Mouse (Mus musculus): ENCODE results near the gene Csnk1d. TPM values are rescaled to one million over a fixed set of nuclear protein-coding genes. Genes with fewer than 3 reads are reported as not detected.
A peak's percentile ranks its signal among the peaks of the same experiment; 100 is the strongest.

Gene Csnk1d
- polyA plus RNA-seq, 1 experiment from 2014 or later, result 51.5 TPM

- DNase-seq (ENCODE audit: low spot score) (no peak), ATAC-seq (no peak)
- Histone ChIP-seq H3K4me2 (ENCODE audit: low read length) (peak overlapping the region; percentile 92), H3K36me3 (ENCODE audit: control insufficient read depth, insufficient read depth, low read length) (no peaks in the 10 kb centered on the region), H3K9me3 (replicated peaks; ENCODE audit: control insufficient read depth, low read length) (no peaks in the 10 kb centered on the region), H3K4me3 (ENCODE audit: low read depth, low read length) (peak overlapping the region; percentile 100), H3K27ac (ENCODE audit: low read depth, low read length) (peak overlapping the region; percentile 97; the same call in 1 of the 2 replicates), H3K4me1 (ENCODE audit: control insufficient read depth, insufficient read depth, low read length) (peaks cover 33% of the 10 kb centered on the region), H3K9ac (ENCODE audit: low read length) (peak overlapping the region; percentile 100), H3K27me3 (replicated peaks; ENCODE audit: control insufficient read depth, insufficient read depth, low read length) (no peaks in the 10 kb centered on the region)
- 83% methylated on average over 3 of the region's 3 CpGs for WGBS
These were observed 661 bp upstream of the Csnk1d start for GRCm38 (mm10) chr11:120991791-120992190.

- H3K4me3 ChIP-seq (ENCODE audit: low read depth, low read length), result peak overlapping the region; percentile 100
- peaks cover 10% of the 10 kb centered on the region; the same call in 1 of the 2 replicates for H3K36me3 ChIP-seq (ENCODE audit: control insufficient read depth, insufficient read depth, low read length)
- DNase-seq (ENCODE audit: low spot score) (peak; percentile 23), ATAC-seq (peak; percentile 42)
- 1% methylated on average over 29 of the region's 35 CpGs for WGBS
- peak overlapping the region; percentile 92 for H3K4me2 ChIP-seq (ENCODE audit: low read length)
- peak overlapping the region; percentile 100 for H3K9ac ChIP-seq (ENCODE audit: low read length)
- peak overlapping the region; percentile 97 for H3K27ac ChIP-seq (ENCODE audit: low read depth, low read length)
- no peaks in the 10 kb centered on the region for H3K27me3 ChIP-seq (replicated peaks; ENCODE audit: control insufficient read depth, insufficient read depth, low read length)
- H3K9me3 ChIP-seq (replicated peaks; ENCODE audit: control insufficient read depth, low read length), result no peaks in the 10 kb centered on the region
- peaks cover 33% of the 10 kb centered on the region for H3K4me1 ChIP-seq (ENCODE audit: control insufficient read depth, insufficient read depth, low read length)
These were observed 876 bp downstream of the Csnk1d start for GRCm38 (mm10) chr11:120990126-120990781.

- peak overlapping the region; percentile 92 for H3K4me2 ChIP-seq (ENCODE audit: low read length)
- no peaks in the 10 kb centered on the region for H3K9me3 ChIP-seq (replicated peaks; ENCODE audit: control insufficient read depth, low read length)
- WGBS, result 48% methylated on average over 1 of the region's 1 CpGs
- peak overlapping the region; percentile 100 for H3K9ac ChIP-seq (ENCODE audit: low read length)
- peak overlapping the region; percentile 100 for H3K4me3 ChIP-seq (ENCODE audit: low read depth, low read length)
- no peaks in the 10 kb centered on the region for H3K27me3 ChIP-seq (replicated peaks; ENCODE audit: control insufficient read depth, insufficient read depth, low read length)
- no peak overlapping the region for H3K27ac ChIP-seq (ENCODE audit: low read depth, low read length)
- peaks cover 33% of the 10 kb centered on the region for H3K4me1 ChIP-seq (ENCODE audit: control insufficient read depth, insufficient read depth, low read length)
- no peak for ATAC-seq
- DNase-seq (ENCODE audit: low spot score), result no peak
- peaks cover 15% of the 10 kb centered on the region; the same call in 1 of the 2 replicates for H3K36me3 ChIP-seq (ENCODE audit: control insufficient read depth, insufficient read depth, low read length)
These were observed 1.6 kb downstream of the Csnk1d start for GRCm38 (mm10) chr11:120989523-120989922.

GRCm38 (mm10) chr11:120988410-120988809 lies 2.7 kb downstream of the Csnk1d start:
- no peaks in the 10 kb centered on the region for H3K9me3 ChIP-seq (replicated peaks; ENCODE audit: control insufficient read depth, low read length)
- peaks cover 20% of the 10 kb centered on the region; the same call in 1 of the 2 replicates for H3K36me3 ChIP-seq (ENCODE audit: control insufficient read depth, insufficient read depth, low read length)
- no peak overlapping the region for H3K4me3 ChIP-seq (ENCODE audit: low read depth, low read length)
- peak overlapping the region; percentile 92; the same call in 1 of the 2 replicates for H3K4me2 ChIP-seq (ENCODE audit: low read length)
- peak overlapping the region; percentile 100; the same call in 1 of the 2 replicates for H3K9ac ChIP-seq (ENCODE audit: low read length)
- H3K27ac ChIP-seq (ENCODE audit: low read depth, low read length), result no peak overlapping the region
- H3K4me1 ChIP-seq (ENCODE audit: control insufficient read depth, insufficient read depth, low read length), result peaks cover 32% of the 10 kb centered on the region
- DNase-seq (ENCODE audit: low spot score), result no peak
- 71% methylated on average over 4 of the region's 4 CpGs for WGBS
- ATAC-seq, result no peak
- no peaks in the 10 kb centered on the region for H3K27me3 ChIP-seq (replicated peaks; ENCODE audit: control insufficient read depth, insufficient read depth, low read length)

GRCm38 (mm10) chr11:120987608-120988007 lies 3.5 kb downstream of the Csnk1d start:
- WGBS, result 85% methylated on average over 3 of the region's 3 CpGs

GRCm38 (mm10) chr11:120984448-120985330 lies 6.4 kb downstream of the Csnk1d start:
- Histone ChIP-seq H3K9ac (ENCODE audit: low read length) (no peak overlapping the region), H3K4me2 (ENCODE audit: low read length) (no peak overlapping the region), H3K36me3 (ENCODE audit: control insufficient read depth, insufficient read depth, low read length) (peaks cover 57% of the 10 kb centered on the region), H3K4me1 (ENCODE audit: control insufficient read depth, insufficient read depth, low read length) (peaks cover 19% of the 10 kb centered on the region), H3K9me3 (replicated peaks; ENCODE audit: control insufficient read depth, low read length) (no peaks in the 10 kb centered on the region), H3K27me3 (replicated peaks; ENCODE audit: control insufficient read depth, insufficient read depth, low read length) (no peaks in the 10 kb centered on the region), H3K27ac (ENCODE audit: low read depth, low read length) (no peak overlapping the region), H3K4me3 (ENCODE audit: low read depth, low read length) (no peak overlapping the region)
- 80% methylated on average over 4 of the region's 4 CpGs for WGBS
- no peak for ATAC-seq
- no peak for DNase-seq (ENCODE audit: low spot score)

More at GRCm38 (mm10) chr11:120987608-120988007, 3.5 kb downstream of the Csnk1d start:
- no peaks in the 10 kb centered on the region for H3K27me3 ChIP-seq (replicated peaks; ENCODE audit: control insufficient read depth, insufficient read depth, low read length)
- H3K4me1 ChIP-seq (ENCODE audit: control insufficient read depth, insufficient read depth, low read length), result peaks cover 30% of the 10 kb centered on the region
- no peak overlapping the region for H3K27ac ChIP-seq (ENCODE audit: low read depth, low read length)
- H3K4me2 ChIP-seq (ENCODE audit: low read length), result no peak overlapping the region
- H3K9me3 ChIP-seq (replicated peaks; ENCODE audit: control insufficient read depth, low read length), result no peaks in the 10 kb centered on the region
- no peak overlapping the region for H3K9ac ChIP-seq (ENCODE audit: low read length)
- no peak overlapping the region for H3K4me3 ChIP-seq (ENCODE audit: low read depth, low read length)
- ATAC-seq (no peak), DNase-seq (ENCODE audit: low spot score) (no peak)
- H3K36me3 ChIP-seq (ENCODE audit: control insufficient read depth, insufficient read depth, low read length), result peaks cover 28% of the 10 kb centered on the region

GRCm38 (mm10) chr11:120982459-120982858 lies 8.7 kb downstream of the Csnk1d start:
- H3K4me2 ChIP-seq (ENCODE audit: low read length), result no peak overlapping the region
- H3K27ac ChIP-seq (ENCODE audit: low read depth, low read length), result no peak overlapping the region
- H3K36me3 ChIP-seq (ENCODE audit: control insufficient read depth, insufficient read depth, low read length), result peaks cover 78% of the 10 kb centered on the region
- DNase-seq (ENCODE audit: low spot score) (no peak), ATAC-seq (no peak)
- H3K4me1 ChIP-seq (ENCODE audit: control insufficient read depth, insufficient read depth, low read length), result no peaks in the 10 kb centered on the region
- no peak overlapping the region for H3K4me3 ChIP-seq (ENCODE audit: low read depth, low read length)
- H3K9me3 ChIP-seq (replicated peaks; ENCODE audit: control insufficient read depth, low read length), result no peaks in the 10 kb centered on the region
- no peaks in the 10 kb centered on the region for H3K27me3 ChIP-seq (replicated peaks; ENCODE audit: control insufficient read depth, insufficient read depth, low read length)
- H3K9ac ChIP-seq (ENCODE audit: low read length), result no peak overlapping the region

GRCm38 (mm10) chr11:120981661-120982060 lies 9.5 kb downstream of the Csnk1d start:
- WGBS, result 84% methylated on average over 4 of the region's 4 CpGs
- Histone ChIP-seq H3K4me2 (ENCODE audit: low read length) (no peak overlapping the region), H3K36me3 (ENCODE audit: control insufficient read depth, insufficient read depth, low read length) (peaks cover 86% of the 10 kb centered on the region), H3K4me1 (ENCODE audit: control insufficient read depth, insufficient read depth, low read length) (no peaks in the 10 kb centered on the region), H3K9me3 (replicated peaks; ENCODE audit: control insufficient read depth, low read length) (no peaks in the 10 kb centered on the region), H3K4me3 (ENCODE audit: low read depth, low read length) (no peak overlapping the region), H3K27ac (ENCODE audit: low read depth, low read length) (no peak overlapping the region), H3K27me3 (replicated peaks; ENCODE audit: control insufficient read depth, insufficient read depth, low read length) (no peaks in the 10 kb centered on the region), H3K9ac (ENCODE audit: low read length) (no peak overlapping the region)
- ATAC-seq (no peak), DNase-seq (ENCODE audit: low spot score) (no peak)
